Mouse (Mus musculus): ENCODE data around the gene Met.

DNA sequence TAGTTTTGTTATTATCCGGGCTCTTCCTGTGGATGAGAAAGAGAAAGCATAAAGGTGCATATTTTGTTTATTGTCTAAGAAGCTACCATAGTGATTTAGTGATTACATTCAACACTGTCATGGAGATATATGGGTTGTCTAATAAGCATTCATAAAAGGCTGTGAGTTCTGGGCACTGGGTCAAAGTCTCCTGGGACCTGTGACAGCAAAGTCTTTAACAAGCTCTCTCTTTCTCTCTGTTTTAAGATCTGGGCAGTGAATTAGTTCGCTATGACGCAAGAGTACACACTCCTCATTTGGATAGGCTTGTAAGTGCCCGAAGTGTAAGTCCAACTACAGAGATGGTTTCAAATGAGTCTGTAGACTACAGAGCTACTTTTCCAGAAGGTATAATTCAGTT lies 85.2 kb downstream of the Met start:
- TF ChIP-seq CTCF (IDR thresholded peaks at IDR 0.05; ENCODE audit: extremely low read depth, insufficient read length, insufficient replicate concordance, low read depth, low read length) (no peak), POLR2A (IDR thresholded peaks at IDR 0.05; ENCODE audit: low read depth, low read length) (no peak)
